Mouse (Mus musculus) neural tube, embryonic 13.5 days (tissue): Measurements from ENCODE around the gene Sprtn. TPM values are rescaled to one million over a fixed set of nuclear protein-coding genes. Genes with fewer than 3 reads are reported as not detected.

Experiments
- ATAC-seq: fragments of 200-750 bp; cut with Nextera tagmentation; 2 replicates; pipeline ENCODE4 v1.8.0; 2017; ENCODE audit warnings: low read depth, mild to moderate bottlenecking, moderate TSS enrichment, moderate library complexity
- H3K27ac ChIP-seq: fragments of 300-500 bp; sonication (generic); replicated peaks from 2 replicates; pipeline ENCODE4 v1.5.1; 2015; ENCODE audit warnings: moderate library complexity, mild to moderate bottlenecking, inconsistent platforms
- H3K27me3 ChIP-seq: fragments of 300-500 bp; sonication (generic); 2 replicates; pipeline ENCODE4 v1.6.1; 2015; ENCODE audit warnings: mild to moderate bottlenecking, inconsistent platforms
- H3K36me3 ChIP-seq: fragments of 300-500 bp; sonication (generic); 2 replicates; pipeline ENCODE4 v1.6.1; 2015; ENCODE audit warnings: mild to moderate bottlenecking, inconsistent platforms
- H3K4me1 ChIP-seq: fragments of 300-500 bp; sonication (generic); replicated peaks from 2 replicates; pipeline ENCODE4 v1.6.1; 2015; ENCODE audit warnings: inconsistent platforms
- H3K4me2 ChIP-seq: fragments of 300-500 bp; sonication (generic); 2 replicates; pipeline ENCODE4 v1.6.1; 2015; ENCODE audit warnings: inconsistent platforms, mild to moderate bottlenecking, moderate library complexity
- H3K4me3 ChIP-seq: fragments of 300-500 bp; sonication (generic); 2 replicates; pipeline ENCODE4 v1.5.1; 2015; ENCODE audit warnings: mild to moderate bottlenecking, inconsistent platforms
- H3K9ac ChIP-seq: fragments of 300-500 bp; sonication (generic); 2 replicates; pipeline ENCODE4 v1.6.1; 2015; ENCODE audit warnings: moderate library complexity, mild to moderate bottlenecking, inconsistent platforms
- H3K9me3 ChIP-seq: fragments of 300-500 bp; sonication (generic); 2 replicates; pipeline ENCODE4 v1.6.1; 2016; ENCODE audit warnings: inconsistent platforms
- WGBS: fragments of 180-500 bp; shearing (Covaris S2); methylation state at CpG from one replicate; pipeline ENCODE4 v1.1.7; 2015; 5-methylcytosine and 5-hydroxymethylcytosine counted together
- polyA plus RNA-seq: library from polyadenylated mRNA; unstranded; fragments of >200 nt; fragmentation: Nextera tagmentation; extraction: Ambion mirVana; gene quantifications from 2 replicates; pipeline ENCODE4 v1.2.1, GENCODE M21; 2015

Sprtn gene
- polyA plus RNA-seq, 1 experiment from 2014 or later: 8.5 TPM

- H3K36me3 ChIP-seq: no peaks in the 10 kb centered on the region
- H3K9ac ChIP-seq: peak overlapping the region; percentile 98
- H3K4me3 ChIP-seq: peak overlapping the region; percentile 97
- H3K27ac ChIP-seq: peak overlapping the region; percentile 99; the same call in 1 of the 2 replicates
- H3K4me2 ChIP-seq: peak overlapping the region; percentile 90
- no peaks in the 10 kb centered on the region for H3K27me3 ChIP-seq
- no peaks in the 10 kb centered on the region for H3K9me3 ChIP-seq
- no peak for ATAC-seq
- WGBS: 76% methylated on average over 2 of the region's 2 CpGs
- H3K4me1 ChIP-seq: peaks cover 33% of the 10 kb centered on the region
Measured at GRCm38 (mm10) chr8:124950865-124951264, 53.2 kb downstream of the Sprtn start.

GRCm38 (mm10) chr8:124953188-124953587 is 55.5 kb downstream of the Sprtn start:
- ATAC-seq: no peak
- no peaks in the 10 kb centered on the region for H3K36me3 ChIP-seq
- WGBS: 85% methylated on average over 7 of the region's 7 CpGs
- H3K4me3 ChIP-seq: no peak overlapping the region
- H3K9ac ChIP-seq: no peak overlapping the region
- no peak overlapping the region for H3K27ac ChIP-seq
- H3K27me3 ChIP-seq: no peaks in the 10 kb centered on the region
- peaks cover 18% of the 10 kb centered on the region for H3K4me1 ChIP-seq
- H3K4me2 ChIP-seq: no peak overlapping the region
- no peaks in the 10 kb centered on the region for H3K9me3 ChIP-seq

- Histone ChIP-seq H3K9me3 (no peaks in the 10 kb centered on the region), H3K4me3 (no peak overlapping the region), H3K4me1 (peaks cover 18% of the 10 kb centered on the region), H3K27me3 (no peaks in the 10 kb centered on the region), H3K9ac (no peak overlapping the region), H3K27ac (no peak overlapping the region), H3K4me2 (no peak overlapping the region), H3K36me3 (no peaks in the 10 kb centered on the region)
- ATAC-seq: no peak
- WGBS: 79% methylated on average over 8 of the region's 8 CpGs
Measured at GRCm38 (mm10) chr8:124954572-124955082, 56.9 kb downstream of the Sprtn start.

Other genes with a start within 250 kb of the Sprtn start
- gene 2310022B05Rik, start 234.5 kb upstream of the Sprtn start, polyA plus RNA-seq: 20.8 and 21.3 TPM in 2 replicates
- 60.4 and 62.6 TPM in 2 replicates for gene Ttc13, start 175.9 kb upstream of the Sprtn start, polyA plus RNA-seq
- 28.4 and 31.4 TPM in 2 replicates for gene Arv1, start 175.7 kb upstream of the Sprtn start, polyA plus RNA-seq
- gene Fam89a, start 146.1 kb upstream of the Sprtn start, polyA plus RNA-seq: 12.1 and 15.9 TPM in 2 replicates
- 21.1 TPM in 2 replicates for gene Trim67, start 104.8 kb upstream of the Sprtn start, polyA plus RNA-seq
- 80.4 and 82.9 TPM in 2 replicates for gene Gnpat, start 34.9 kb upstream of the Sprtn start, polyA plus RNA-seq
- 27.2 and 29.7 TPM in 2 replicates for gene 2810004N23Rik, start 34.8 kb upstream of the Sprtn start, polyA plus RNA-seq
- 12.9 and 13.8 TPM in 2 replicates for gene Exoc8, start 181 bp upstream of the Sprtn start, polyA plus RNA-seq
- gene Egln1, start 51.4 kb downstream of the Sprtn start, polyA plus RNA-seq: 15.7 and 18.0 TPM in 2 replicates
- gene Tsnax, start 115.1 kb downstream of the Sprtn start, polyA plus RNA-seq: 159 and 168 TPM in 2 replicates
- gene Disc1, start 156.3 kb downstream of the Sprtn start, polyA plus RNA-seq: 1.6 and 2.1 TPM in 2 replicates